In the genomic region with DNA sequence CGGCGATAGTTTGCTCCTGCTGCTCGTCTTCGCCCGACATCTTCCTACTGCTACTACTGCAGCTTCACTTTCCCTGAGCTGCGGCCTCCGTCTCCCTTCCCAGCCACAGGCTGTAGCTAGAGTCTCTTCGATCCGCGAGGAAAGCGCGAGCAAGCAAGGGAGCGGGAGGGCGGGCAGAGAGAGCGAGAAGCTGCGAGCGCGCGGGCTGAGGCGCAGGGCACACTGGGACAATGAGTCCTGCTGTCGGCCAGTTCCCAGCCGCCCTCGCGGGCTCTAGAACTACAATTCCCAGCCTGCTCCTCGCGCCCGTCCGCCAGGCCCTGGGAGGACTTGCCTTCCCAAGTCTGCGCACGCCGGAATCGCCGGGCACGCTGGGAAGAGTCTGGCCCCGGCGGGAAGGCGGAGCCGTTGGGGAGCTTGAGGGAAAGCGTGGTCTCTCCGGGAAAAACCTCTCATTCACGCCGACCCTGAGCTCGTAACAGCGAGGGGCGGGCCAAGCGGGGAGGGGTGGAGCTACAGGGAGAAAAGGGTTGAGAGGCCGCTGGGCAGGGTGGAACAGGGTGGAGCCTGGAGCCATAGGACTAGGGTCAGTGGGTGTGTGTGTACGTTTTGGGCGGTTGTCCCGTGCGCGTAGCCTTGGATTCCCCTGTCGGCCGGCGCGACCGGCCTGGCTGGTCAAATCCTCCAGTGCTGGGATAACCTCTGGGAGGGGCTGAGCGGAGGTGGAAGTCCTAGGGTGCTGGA, we compare ENCODE assay signal across 8 mouse cellular contexts. TPM values are rescaled to one million over a fixed set of nuclear protein-coding genes. Genes with fewer than 3 reads are reported as not detected.
DNase-seq lines count a peak whose midpoint lies in the region; ATAC-seq and TF ChIP-seq lines count a peak whose summit lies in the region.

A gene (minus strand): TSS at position 200 of the 744 bp plus-strand sequence.

- H3K9me3 ChIP-seq in CH12.LX (replicated peaks; ENCODE audit: low read length): no peaks in the 10 kb centered on the region
- H3K9me3 ChIP-seq in forebrain, embryonic 11.5 days (ENCODE audit: control insufficient read depth, low read length): no peaks in the 10 kb centered on the region
- no peaks in the 10 kb centered on the region for H3K9me3 ChIP-seq in heart, embryonic 16.5 days (replicated peaks; ENCODE audit: control insufficient read depth, low read length)
- no peaks in the 10 kb centered on the region for H3K9me3 ChIP-seq in liver, embryonic 16.5 days (replicated peaks; ENCODE audit: control insufficient read depth, low read length)
- no peaks in the 10 kb centered on the region for H3K9me3 ChIP-seq in neural tube, embryonic 13.5 days

- peaks cover 38% of the 10 kb centered on the region for H3K79me2 ChIP-seq in CH12.LX (replicated peaks; ENCODE audit: control insufficient read depth, extremely low read depth, insufficient read depth, poor library complexity, severe bottlenecking)

- H3K4me2 ChIP-seq in CH12.LX (ENCODE audit: insufficient read depth, low read depth, poor library complexity, severe bottlenecking): peak within 1 kb of the TSS; percentile 81
- H3K4me2 ChIP-seq in forebrain, embryonic 11.5 days (ENCODE audit: low read depth, low read length, severe bottlenecking): peak within 1 kb of the TSS; percentile 97
- H3K4me2 ChIP-seq in heart, embryonic 16.5 days (ENCODE audit: low read depth, low read length): peak within 1 kb of the TSS; percentile 92
- peak within 1 kb of the TSS; percentile 95 for H3K4me2 ChIP-seq in liver, embryonic 16.5 days (ENCODE audit: low read depth, low read length)
- peak within 1 kb of the TSS; percentile 96 for H3K4me2 ChIP-seq in neural tube, embryonic 13.5 days

- no peak for TF ChIP-seq EP300 in CH12.LX (IDR thresholded peaks at IDR 0.05; ENCODE audit: low read length)

- peak; percentile 98 for DNase-seq in CH12.LX (ENCODE audit: extremely low read depth)
- DNase-seq in c-Kit-positive CD71-positive TER-119-negative erythroid progenitor cells, embryonic 14.5 days (ENCODE audit: low read depth): peak; percentile 98
- peak; percentile 99 for DNase-seq in forebrain, embryonic 11.5 days (ENCODE audit: low spot score)
- DNase-seq in kidney, postnatal 4 days: peak; percentile 98 to 99

- ATAC-seq in forebrain, embryonic 11.5 days (replicated peaks; ENCODE audit: low FRiP score): peak; percentile 98
- peak; percentile 96 for ATAC-seq in heart, embryonic 16.5 days (replicated peaks; ENCODE audit: extremely low read depth, insufficient read depth, low FRiP score)
- peak; percentile 95 for ATAC-seq in liver, embryonic 16.5 days (ENCODE audit: low read depth)
- ATAC-seq in neural tube, embryonic 13.5 days (ENCODE audit: low read depth): peak; percentile 99

- in situ Hi-C loops in CH12.LX (cut with MboI; ENCODE audit: low pct_ligation_motif_present, low pct_unique_long_range_greater_than_20kb, low sequenced_read_pairs): no loop called here

- peak within 1 kb of the TSS; percentile 59 for H3K27ac ChIP-seq in CH12.LX (ENCODE audit: insufficient read depth, low read depth)
- H3K27ac ChIP-seq in forebrain, embryonic 11.5 days (ENCODE audit: low read depth, low read length): peak within 1 kb of the TSS; percentile 81
- peak within 1 kb of the TSS; percentile 91 for H3K27ac ChIP-seq in heart, embryonic 16.5 days (ENCODE audit: low read length)
- peak within 1 kb of the TSS; percentile 99 for H3K27ac ChIP-seq in liver, embryonic 16.5 days (ENCODE audit: low read length)
- H3K27ac ChIP-seq in neural tube, embryonic 13.5 days (replicated peaks): peak within 1 kb of the TSS; percentile 92
- H3K27ac ChIP-seq in testis, adult 2 months (ENCODE audit: control insufficient read depth, insufficient read depth, low read depth, low read length): peak within 1 kb of the TSS; percentile 96

- no peak for TF ChIP-seq CTCF in CH12.LX (conservative IDR thresholded peaks at IDR 0.05 in 1 of 2, IDR thresholded peaks at IDR 0.05 in 1 of 2; ENCODE audit: low read depth in 2 of 2, low read length in 2 of 2)
- no peak for TF ChIP-seq CTCF in testis, adult 2 months (IDR thresholded peaks at IDR 0.05; ENCODE audit: control insufficient read depth, insufficient read depth, insufficient replicate concordance, low read depth, low read length)

- no peaks in the 10 kb centered on the region for H3K27me3 ChIP-seq in CH12.LX (replicated peaks)
- H3K27me3 ChIP-seq in forebrain, embryonic 11.5 days (ENCODE audit: control insufficient read depth, insufficient read depth, low read length): no peaks in the 10 kb centered on the region
- H3K27me3 ChIP-seq in heart, embryonic 16.5 days (ENCODE audit: control insufficient read depth, insufficient read depth, low read length): no peaks in the 10 kb centered on the region
- no peaks in the 10 kb centered on the region for H3K27me3 ChIP-seq in liver, embryonic 16.5 days (ENCODE audit: control insufficient read depth, insufficient read depth, low read depth, low read length)
- no peaks in the 10 kb centered on the region for H3K27me3 ChIP-seq in neural tube, embryonic 13.5 days
- H3K27me3 ChIP-seq in testis, adult 2 months (ENCODE audit: control insufficient read depth, insufficient read depth, low read length): no peaks in the 10 kb centered on the region

- WGBS in forebrain, embryonic 11.5 days: under 1% methylated on average over 58 of the region's 58 CpGs
- under 1% methylated on average over 58 of the region's 58 CpGs for WGBS in heart, embryonic 16.5 days
- under 1% methylated on average over 58 of the region's 58 CpGs for WGBS in liver, embryonic 16.5 days (ENCODE audit: insufficient replicate concordance)
- 0% methylated on average over 58 of the region's 58 CpGs for WGBS in neural tube, embryonic 13.5 days

- H3K4me1 ChIP-seq in CH12.LX (ENCODE audit: control insufficient read depth in 1 of 2, insufficient read depth in 2 of 2): peaks cover 4 to 27% of the 10 kb centered on the region in 2 experiments; a peak in 2 of 4 replicates
- H3K4me1 ChIP-seq in forebrain, embryonic 11.5 days (replicated peaks; ENCODE audit: control insufficient read depth, insufficient read depth, low read length): peaks cover 5% of the 10 kb centered on the region; the same call in 1 of the 2 replicates
- H3K4me1 ChIP-seq in heart, embryonic 16.5 days (ENCODE audit: control insufficient read depth, insufficient read depth, low read length): peaks cover 15% of the 10 kb centered on the region
- H3K4me1 ChIP-seq in liver, embryonic 16.5 days (ENCODE audit: control insufficient read depth, low read depth, low read length): peaks cover 19% of the 10 kb centered on the region
- H3K4me1 ChIP-seq in neural tube, embryonic 13.5 days (replicated peaks): peaks cover 25% of the 10 kb centered on the region
- H3K4me1 ChIP-seq in testis, adult 2 months (ENCODE audit: control insufficient read depth, insufficient read depth, low read length): peaks cover 2% of the 10 kb centered on the region; the same call in 1 of the 2 replicates

- peak within 1 kb of the TSS; percentile 90 for H3K9ac ChIP-seq in CH12.LX (ENCODE audit: insufficient read depth, low read depth)
- H3K9ac ChIP-seq in forebrain, embryonic 11.5 days (ENCODE audit: low read length): peak within 1 kb of the TSS; percentile 86
- peak within 1 kb of the TSS; percentile 95 for H3K9ac ChIP-seq in heart, embryonic 16.5 days (ENCODE audit: low read length)
- H3K9ac ChIP-seq in liver, embryonic 16.5 days (ENCODE audit: low read depth, low read length): peak within 1 kb of the TSS; percentile 97
- H3K9ac ChIP-seq in neural tube, embryonic 13.5 days: peak within 1 kb of the TSS; percentile 92

- dilution Hi-C loops in CH12.LX (cut with MboI; ENCODE audit: extremely low pct_ligation_motif_present, extremely low pct_unique_long_range_greater_than_20kb, low sequenced_read_pairs): no loop called here

- H3K4me3 ChIP-seq in CH12.LX (replicated peaks in 1 of 3; ENCODE audit: low read depth in 2 of 3, low read length in 2 of 3, poor library complexity in 1 of 3): peak within 1 kb of the TSS; percentile 85 to 98 (median 94)
- H3K4me3 ChIP-seq in forebrain, embryonic 11.5 days (ENCODE audit: low read depth, low read length): peak within 1 kb of the TSS; percentile 68
- peak within 1 kb of the TSS; percentile 95 for H3K4me3 ChIP-seq in heart, embryonic 16.5 days (ENCODE audit: low read length)
- H3K4me3 ChIP-seq in liver, embryonic 16.5 days (ENCODE audit: low read depth, low read length): peak within 1 kb of the TSS; percentile 94
- H3K4me3 ChIP-seq in neural tube, embryonic 13.5 days: peak within 1 kb of the TSS; percentile 79
- peak within 1 kb of the TSS; percentile 90 for H3K4me3 ChIP-seq in testis, adult 2 months (ENCODE audit: control insufficient read depth, low read depth, low read length)

- peaks cover 31 to 59% of the 10 kb centered on the region in 2 experiments for H3K36me3 ChIP-seq in CH12.LX (replicated peaks in 1 of 2; ENCODE audit: control insufficient read depth in 1 of 2, insufficient read depth in 1 of 2, low read length in 1 of 2)
- H3K36me3 ChIP-seq in forebrain, embryonic 11.5 days (ENCODE audit: control insufficient read depth, insufficient read depth, low read length): peaks cover 4% of the 10 kb centered on the region; the same call in 1 of the 2 replicates
- H3K36me3 ChIP-seq in heart, embryonic 16.5 days (ENCODE audit: control insufficient read depth, insufficient read depth): peaks cover 15% of the 10 kb centered on the region
- H3K36me3 ChIP-seq in liver, embryonic 16.5 days (ENCODE audit: control insufficient read depth, insufficient read depth): peaks cover 14% of the 10 kb centered on the region
- peaks cover 26% of the 10 kb centered on the region for H3K36me3 ChIP-seq in neural tube, embryonic 13.5 days
- 0 out of 2 replicates have a peak, but pooled peaks cover under 1% of the 10 kb centered on the region for H3K36me3 ChIP-seq in testis, adult 2 months (ENCODE audit: control insufficient read depth, insufficient read depth, low read length)

- TF ChIP-seq POLR2A in CH12.LX (IDR thresholded peaks at IDR 0.05; ENCODE audit: low read depth, low read length): peak; percentile 82
- TF ChIP-seq POLR2A in testis, adult 2 months (IDR thresholded peaks at IDR 0.05; ENCODE audit: control insufficient read depth, low read depth, low read length): peak; percentile 90

- TF ChIP-seq RAD21 in CH12.LX (IDR thresholded peaks at IDR 0.05; ENCODE audit: low read depth, low read length): no peak

TF ChIP-seq in CH12.LX, 34 proteins besides CTCF, POLR2A, EP300 and RAD21 (continues in another document):
- TF ChIP-seq UBTF (IDR thresholded peaks at IDR 0.05; ENCODE audit: low read depth, low read length) (peak; percentile 54; the same call in 1 of the 2 replicates), KAT2A (IDR thresholded peaks at IDR 0.05; ENCODE audit: insufficient replicate concordance, low read length) (peak; percentile 98)

RNA-seq across cellular contexts. Expression of the gene that starts here (rescaled TPM):
- 133 and 166 TPM in 2 replicates for total RNA-seq in CH12.LX (2012; rRNA removed)
- 126 and 129 TPM in 2 replicates for total RNA-seq in CH12.LX (2014; rRNA removed)
- 550 and 650 TPM in 2 replicates for polyA plus RNA-seq in CH12.LX (2012; ENCODE audit: insufficient read length, low read depth)
- 249 and 269 TPM in 2 replicates for polyA plus RNA-seq in forebrain, embryonic 11.5 days (2014; fragmentation: Nextera tagmentation; extraction: Ambion mirVana)
- 125 and 150 TPM in 2 replicates for polyA plus RNA-seq in heart, embryonic 16.5 days (2015; fragmentation: Nextera tagmentation; extraction: Ambion mirVana)
- 96.2 and 103 TPM in 2 replicates for polyA plus RNA-seq in liver, embryonic 16.5 days (2015; fragmentation: Nextera tagmentation; extraction: Ambion mirVana)
- 124 and 136 TPM in 2 replicates for polyA plus RNA-seq in neural tube, embryonic 13.5 days (2015; fragmentation: Nextera tagmentation; extraction: Ambion mirVana)
- 31.7 and 36.5 TPM in 2 replicates for polyA plus RNA-seq in testis, adult 2 months (2012; rRNA removed)

Comparison
In these comparisons a context has a peak if more than half of its experiments do, and no peak if none do; other contexts are left out.
1. Peak in every context shown above with its lines: DNase-seq, ATAC-seq, H3K4me3 ChIP-seq and H3K27ac ChIP-seq.